Mouse (Mus musculus): ENCODE results near the gene Olfr961. TPM values are rescaled to one million over a fixed set of nuclear protein-coding genes. Genes with fewer than 3 reads are reported as not detected.

Olfr961 gene
- polyA plus RNA-seq, 1 experiment = not detected

Other genes with a start within 250 kb of the Olfr961 start
- not detected in 2 replicates for gene Olfr952, start 217.9 kb upstream of the Olfr961 start, polyA plus RNA-seq (2012; rRNA removed)
- gene Olfr954, start 188.4 kb upstream of the Olfr961 start, polyA plus RNA-seq (2012; rRNA removed) = not detected in 2 replicates
- gene Olfr955, start 173.1 kb upstream of the Olfr961 start, polyA plus RNA-seq (2012; rRNA removed) = not detected in 2 replicates
- gene Olfr44, start 151.1 kb upstream of the Olfr961 start, polyA plus RNA-seq (2012; rRNA removed) = not detected in 2 replicates
- gene Olfr957, start 129.3 kb upstream of the Olfr961 start, polyA plus RNA-seq (2012; rRNA removed) = not detected in 2 replicates
- not detected in 2 replicates for gene Olfr958, start 91.0 kb upstream of the Olfr961 start, polyA plus RNA-seq (2012; rRNA removed)
- not detected in 2 replicates for gene Olfr959, start 69.5 kb upstream of the Olfr961 start, polyA plus RNA-seq (2012; rRNA removed)
- 0.32 and 0.46 TPM in 2 replicates for gene AW551984, start 40.7 kb upstream of the Olfr961 start, polyA plus RNA-seq (2012; rRNA removed)
- not detected in 2 replicates for gene Olfr148, start 34.4 kb upstream of the Olfr961 start, polyA plus RNA-seq (2012; rRNA removed)
- gene Olfr960, start 23.7 kb upstream of the Olfr961 start, polyA plus RNA-seq (2012; rRNA removed) = not detected in 2 replicates
- gene Olfr963, start 22.1 kb downstream of the Olfr961 start, polyA plus RNA-seq (2012; rRNA removed) = not detected in 2 replicates
- gene Olfr149, start 62.0 kb downstream of the Olfr961 start, polyA plus RNA-seq (2012; rRNA removed) = not detected in 2 replicates
- gene Olfr965, start 66.3 kb downstream of the Olfr961 start, polyA plus RNA-seq (2012; rRNA removed) = not detected in 2 replicates
- gene Olfr150, start 85.9 kb downstream of the Olfr961 start, polyA plus RNA-seq (2012; rRNA removed) = not detected in 2 replicates
- gene Olfr967, start 101.2 kb downstream of the Olfr961 start, polyA plus RNA-seq (2012; rRNA removed) = not detected in 2 replicates
- not detected in 2 replicates for gene Olfr968, start 138.2 kb downstream of the Olfr961 start, polyA plus RNA-seq (2012; rRNA removed)
- gene Olfr969, start 145.9 kb downstream of the Olfr961 start, polyA plus RNA-seq (2012; rRNA removed) = not detected in 2 replicates
- gene Olfr970, start 163.8 kb downstream of the Olfr961 start, polyA plus RNA-seq (2012; rRNA removed) = not detected in 2 replicates
- not detected in 2 replicates for gene Olfr971, start 191.8 kb downstream of the Olfr961 start, polyA plus RNA-seq (2012; rRNA removed)
- gene Olfr972, start 221.3 kb downstream of the Olfr961 start, polyA plus RNA-seq (2012; rRNA removed) = not detected in 2 replicates